Mouse (Mus musculus) midbrain, embryonic 13.5 days (tissue): ENCODE data around the gene Mtm1. TPM values are rescaled to one million over a fixed set of nuclear protein-coding genes. Genes with fewer than 3 reads are reported as not detected.

Experiments used
- ATAC-seq: fragments of 200-750 bp; cut with Nextera tagmentation; 2 replicates; pipeline ENCODE4 v1.8.0; 2017; ENCODE audit warnings: mild to moderate bottlenecking, moderate TSS enrichment, moderate library complexity
- H3K27ac ChIP-seq: fragments of 300-500 bp; sonication (generic); 2 replicates; pipeline ENCODE4 v1.5.1; 2015; ENCODE audit warnings: inconsistent platforms, mild to moderate bottlenecking, moderate library complexity
- H3K27me3 ChIP-seq: fragments of 300-500 bp; sonication (generic); 2 replicates; pipeline ENCODE4 v1.6.1; 2015; ENCODE audit warnings: mild to moderate bottlenecking, inconsistent platforms
- H3K36me3 ChIP-seq: fragments of 300-500 bp; sonication (generic); 2 replicates; pipeline ENCODE4 v1.6.1; 2015; ENCODE audit warnings: mild to moderate bottlenecking, inconsistent platforms
- H3K4me1 ChIP-seq: fragments of 300-500 bp; sonication (generic); replicated peaks from 2 replicates; pipeline ENCODE4 v1.6.1; 2015; ENCODE audit warnings: inconsistent platforms
- H3K4me2 ChIP-seq: fragments of 300-500 bp; sonication (generic); replicated peaks from 2 replicates; pipeline ENCODE4 v1.6.1; 2015; ENCODE audit warnings: moderate library complexity, mild to moderate bottlenecking, inconsistent platforms
- H3K4me3 ChIP-seq: fragments of 300-500 bp; sonication (generic); replicated peaks from 2 replicates; pipeline ENCODE4 v1.5.1; 2015; ENCODE audit warnings: mild to moderate bottlenecking, inconsistent platforms
- H3K9ac ChIP-seq: fragments of 300-500 bp; sonication (generic); replicated peaks from 2 replicates; pipeline ENCODE4 v1.6.1; 2015; ENCODE audit warnings: mild to moderate bottlenecking, inconsistent platforms
- H3K9me3 ChIP-seq: fragments of 300-500 bp; sonication (generic); 2 replicates; pipeline ENCODE4 v1.6.1; 2016; ENCODE audit warnings: mild to moderate bottlenecking, inconsistent platforms
- WGBS: fragments of 180-500 bp; shearing (Covaris S2); methylation state at CpG from one replicate; pipeline ENCODE4 v1.1.7; 2015; 5-methylcytosine and 5-hydroxymethylcytosine counted together
- polyA plus RNA-seq: library from polyadenylated mRNA; unstranded; fragments of >200 nt; fragmentation: Nextera tagmentation; extraction: Ambion mirVana; gene quantifications from 2 replicates; pipeline ENCODE4 v1.2.1, GENCODE M21; 2015

The Mtm1 gene
- 4.3 and 4.9 TPM in 2 replicates for polyA plus RNA-seq

GRCm38 (mm10) chrX:71210467-71210866 lies at the start of gene Mtm1:
Gene Mtm1 (plus strand): TSS chrX:71210767.
- WGBS: 66% methylated on average over 1 of the region's 1 CpGs
- no peak within 1 kb of the TSS for H3K4me3 ChIP-seq
- no peaks in the 10 kb centered on the region for H3K27me3 ChIP-seq
- H3K4me2 ChIP-seq: no peak within 1 kb of the TSS
- ATAC-seq: no peak
- no peak within 1 kb of the TSS for H3K9ac ChIP-seq
- H3K27ac ChIP-seq: no peak within 1 kb of the TSS
- H3K36me3 ChIP-seq: no peaks in the 10 kb centered on the region
- no peaks in the 10 kb centered on the region for H3K9me3 ChIP-seq
- no peaks in the 10 kb centered on the region for H3K4me1 ChIP-seq

DNA sequence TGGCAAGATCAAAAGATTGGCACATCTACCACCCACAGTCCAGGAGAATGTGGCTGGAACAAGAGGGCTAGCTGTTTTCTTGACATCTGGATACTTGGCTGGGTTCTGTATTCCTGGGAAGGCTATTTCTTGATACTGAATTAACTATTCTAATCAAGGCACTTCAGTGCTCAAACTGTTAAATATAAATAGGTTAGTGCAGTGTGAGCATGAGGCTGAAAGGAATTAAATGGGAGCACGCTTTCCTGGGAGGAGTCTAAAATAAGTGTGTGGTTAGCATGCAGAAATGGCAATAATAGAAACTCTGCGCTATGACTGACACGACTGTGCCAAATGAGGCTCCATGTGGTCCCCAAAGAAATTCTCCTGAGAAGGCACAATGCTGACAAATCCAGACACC lies 29.0 kb upstream of the Mtm1 start:
- Histone ChIP-seq H3K27me3 (no peaks in the 10 kb centered on the region), H3K9ac (no peak overlapping the region), H3K36me3 (no peaks in the 10 kb centered on the region), H3K27ac (no peak overlapping the region), H3K4me1 (no peaks in the 10 kb centered on the region), H3K4me3 (no peak overlapping the region), H3K9me3 (no peaks in the 10 kb centered on the region), H3K4me2 (no peak overlapping the region)
- ATAC-seq: no peak
- WGBS: 84% methylated on average over 3 of the region's 3 CpGs

DNA sequence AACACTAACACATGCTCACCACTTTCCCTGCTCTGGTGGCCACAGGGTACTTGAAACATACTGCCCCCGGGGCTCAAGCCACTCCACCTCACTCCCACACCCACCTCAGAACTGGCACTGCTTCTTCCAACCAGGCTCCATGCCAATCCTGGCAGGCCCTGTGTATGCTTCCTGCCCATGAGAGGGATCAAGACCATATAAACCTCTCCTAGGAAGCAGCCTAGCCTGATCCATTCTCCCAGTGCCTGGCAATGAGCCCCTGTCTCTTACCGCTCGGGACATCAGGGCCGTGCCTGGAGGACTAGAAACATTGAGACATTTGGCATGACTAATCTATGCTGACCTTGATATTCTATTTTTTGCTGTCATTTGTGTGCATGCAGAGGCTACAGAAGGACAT lies 26.9 kb upstream of the Mtm1 start:
- no peaks in the 10 kb centered on the region for H3K9me3 ChIP-seq
- no peak overlapping the region for H3K27ac ChIP-seq
- 89% methylated on average over 4 of the region's 4 CpGs for WGBS
- H3K36me3 ChIP-seq: no peaks in the 10 kb centered on the region
- no peak for ATAC-seq
- no peak overlapping the region for H3K4me2 ChIP-seq
- H3K4me1 ChIP-seq: no peaks in the 10 kb centered on the region
- H3K27me3 ChIP-seq: no peaks in the 10 kb centered on the region
- H3K4me3 ChIP-seq: no peak overlapping the region
- H3K9ac ChIP-seq: no peak overlapping the region

DNA sequence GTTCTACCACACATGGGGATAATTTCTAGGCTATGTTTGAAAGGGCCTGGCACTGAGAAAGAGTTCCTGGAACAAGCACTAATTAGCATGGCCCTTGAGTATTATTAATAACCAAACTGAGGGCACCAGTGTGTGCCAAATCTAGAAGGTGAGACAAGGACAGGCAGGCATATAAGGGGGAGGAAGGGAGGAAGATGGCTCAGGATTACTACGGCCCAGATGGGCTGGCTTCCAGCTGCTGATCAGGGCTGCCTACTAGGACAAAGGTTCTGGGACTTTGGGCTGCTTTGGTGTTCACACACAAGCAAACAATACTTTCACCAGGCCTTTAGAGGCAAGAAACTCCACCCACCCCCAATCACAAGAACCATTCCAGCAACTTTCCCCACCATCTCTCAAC lies 24.2 kb upstream of the Mtm1 start:
- 77% methylated on average over 1 of the region's 1 CpGs for WGBS
- H3K4me2 ChIP-seq: no peak overlapping the region
- H3K36me3 ChIP-seq: no peaks in the 10 kb centered on the region
- no peak for ATAC-seq
- H3K27me3 ChIP-seq: no peaks in the 10 kb centered on the region
- H3K9ac ChIP-seq: no peak overlapping the region
- no peak overlapping the region for H3K4me3 ChIP-seq
- no peaks in the 10 kb centered on the region for H3K4me1 ChIP-seq
- H3K9me3 ChIP-seq: no peaks in the 10 kb centered on the region
- no peak overlapping the region for H3K27ac ChIP-seq

DNA sequence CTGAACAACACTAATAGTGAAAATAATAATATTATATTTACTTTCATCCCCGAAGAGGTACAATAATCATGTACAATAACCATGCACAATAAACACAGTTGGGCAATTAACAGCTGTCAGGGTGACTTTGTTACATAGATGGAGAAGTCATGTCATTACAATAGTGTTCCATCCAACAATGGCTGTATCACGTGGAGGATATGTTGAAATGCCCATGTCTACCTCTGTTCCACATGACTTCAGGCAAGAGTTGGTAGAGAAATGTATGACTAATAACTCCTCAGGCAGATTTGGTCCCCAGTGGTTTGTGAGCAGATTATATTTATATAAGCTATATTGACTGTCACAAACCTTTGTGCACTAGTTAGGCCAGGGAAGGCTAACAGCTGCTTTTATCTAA lies 5.8 kb upstream of the Mtm1 start:
- Histone ChIP-seq H3K9me3 (no peaks in the 10 kb centered on the region), H3K4me2 (no peak overlapping the region), H3K9ac (no peak overlapping the region), H3K27me3 (no peaks in the 10 kb centered on the region), H3K4me1 (no peaks in the 10 kb centered on the region), H3K36me3 (no peaks in the 10 kb centered on the region), H3K27ac (no peak overlapping the region), H3K4me3 (no peak overlapping the region)
- ATAC-seq: no peak
- WGBS: 67% methylated on average over 2 of the region's 2 CpGs

- 83% methylated on average over 1 of the region's 1 CpGs for WGBS
- Histone ChIP-seq H3K9me3 (no peaks in the 10 kb centered on the region), H3K4me3 (no peak overlapping the region), H3K4me2 (no peak overlapping the region), H3K27me3 (no peaks in the 10 kb centered on the region), H3K9ac (no peak overlapping the region), H3K27ac (no peak overlapping the region), H3K4me1 (no peaks in the 10 kb centered on the region), H3K36me3 (no peaks in the 10 kb centered on the region)
- ATAC-seq: no peak
Measured at GRCm38 (mm10) chrX:71205821-71206542, 4.6 kb upstream of the Mtm1 start.

- Histone ChIP-seq H3K4me3 (no peak overlapping the region), H3K9me3 (no peaks in the 10 kb centered on the region), H3K4me2 (no peak overlapping the region), H3K36me3 (no peaks in the 10 kb centered on the region), H3K27ac (no peak overlapping the region), H3K9ac (no peak overlapping the region), H3K27me3 (no peaks in the 10 kb centered on the region), H3K4me1 (no peaks in the 10 kb centered on the region)
- WGBS: 81% methylated on average over 1 of the region's 1 CpGs
- ATAC-seq: no peak
Measured at GRCm38 (mm10) chrX:71206595-71206994, 4.0 kb upstream of the Mtm1 start.

GRCm38 (mm10) chrX:71212911-71213310 lies 2.3 kb downstream of the Mtm1 start:
- WGBS: 37% methylated on average over 4 of the region's 4 CpGs
- no peaks in the 10 kb centered on the region for H3K36me3 ChIP-seq
- no peak overlapping the region for H3K9ac ChIP-seq
- H3K27me3 ChIP-seq: no peaks in the 10 kb centered on the region
- H3K4me3 ChIP-seq: no peak overlapping the region
- H3K4me1 ChIP-seq: 0 out of 2 replicates have a peak, but pooled peaks cover 3% of the 10 kb centered on the region
- no peaks in the 10 kb centered on the region for H3K9me3 ChIP-seq
- H3K27ac ChIP-seq: no peak overlapping the region
- H3K4me2 ChIP-seq: no peak overlapping the region
- ATAC-seq: peak; percentile 38; the same call in 1 of the 2 replicates

GRCm38 (mm10) chrX:71214441-71215112 lies 4.0 kb downstream of the Mtm1 start:
- Histone ChIP-seq H3K27ac (no peak overlapping the region), H3K36me3 (no peaks in the 10 kb centered on the region), H3K9ac (peak overlapping the region; percentile 57), H3K4me2 (peak overlapping the region; percentile 68), H3K4me1 (0 out of 2 replicates have a peak, but pooled peaks cover 3% of the 10 kb centered on the region), H3K9me3 (no peaks in the 10 kb centered on the region), H3K27me3 (no peaks in the 10 kb centered on the region), H3K4me3 (peak overlapping the region; percentile 51)
- peak; percentile 96 for ATAC-seq
- 28% methylated on average over 20 of the region's 20 CpGs for WGBS

DNA sequence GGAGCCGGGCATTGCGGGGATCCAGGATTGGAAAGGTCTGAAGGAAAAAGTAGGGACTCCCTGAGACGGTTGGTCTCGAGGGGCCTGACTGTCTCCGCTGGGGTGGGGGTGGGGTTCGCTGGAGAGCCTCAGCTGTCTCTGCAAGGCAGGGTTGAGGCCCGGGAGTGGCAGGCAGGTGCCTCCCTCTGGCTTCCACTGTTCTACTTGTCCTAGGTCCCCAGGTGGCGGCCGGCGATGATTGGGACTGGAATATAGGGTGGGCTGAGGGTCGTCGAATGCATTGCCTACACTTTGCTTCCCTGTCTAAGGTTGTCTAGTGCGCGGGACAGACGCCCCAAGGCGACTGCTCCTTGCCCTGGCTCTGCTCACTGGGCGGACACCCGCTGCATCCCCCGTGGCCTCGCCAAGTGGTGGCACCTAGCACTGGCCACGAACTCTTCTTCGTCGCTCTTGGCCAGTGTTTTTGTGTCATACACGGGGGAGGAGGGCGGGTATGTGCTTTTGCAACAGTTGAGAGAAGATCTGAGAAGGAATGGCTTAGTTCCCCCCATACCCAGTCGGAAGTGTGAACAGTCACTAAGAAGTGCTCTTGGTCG lies 4.6 kb downstream of the Mtm1 start:
- Histone ChIP-seq H3K9ac (peak overlapping the region; percentile 57), H3K36me3 (no peaks in the 10 kb centered on the region), H3K27ac (no peak overlapping the region), H3K9me3 (no peaks in the 10 kb centered on the region), H3K27me3 (no peaks in the 10 kb centered on the region), H3K4me3 (peak overlapping the region; percentile 51), H3K4me2 (peak overlapping the region; percentile 68), H3K4me1 (0 out of 2 replicates have a peak, but pooled peaks cover 3% of the 10 kb centered on the region)
- peak; percentile 90 for ATAC-seq
- 25% methylated on average over 27 of the region's 27 CpGs for WGBS

- H3K9me3 ChIP-seq: no peaks in the 10 kb centered on the region
- no peak overlapping the region for H3K9ac ChIP-seq
- H3K4me1 ChIP-seq: 0 out of 2 replicates have a peak, but pooled peaks cover 3% of the 10 kb centered on the region
- ATAC-seq: no peak
- no peak overlapping the region for H3K4me3 ChIP-seq
- H3K27ac ChIP-seq: no peak overlapping the region
- 81% methylated on average over 2 of the region's 2 CpGs for WGBS
- H3K4me2 ChIP-seq: no peak overlapping the region
- no peaks in the 10 kb centered on the region for H3K36me3 ChIP-seq
- no peaks in the 10 kb centered on the region for H3K27me3 ChIP-seq
Measured at GRCm38 (mm10) chrX:71216879-71217278, 6.3 kb downstream of the Mtm1 start.

GRCm38 (mm10) chrX:71218853-71219252 lies 8.3 kb downstream of the Mtm1 start:
- no peak overlapping the region for H3K4me2 ChIP-seq
- no peak overlapping the region for H3K27ac ChIP-seq
- H3K4me3 ChIP-seq: no peak overlapping the region
- H3K9ac ChIP-seq: no peak overlapping the region
- H3K27me3 ChIP-seq: no peaks in the 10 kb centered on the region
- 0 out of 2 replicates have a peak, but pooled peaks cover 3% of the 10 kb centered on the region for H3K4me1 ChIP-seq
- ATAC-seq: no peak
- WGBS: 82% methylated on average over 3 of the region's 3 CpGs
- no peaks in the 10 kb centered on the region for H3K36me3 ChIP-seq
- H3K9me3 ChIP-seq: no peaks in the 10 kb centered on the region
